Mouse (Mus musculus) MEL (cell line): ENCODE measurements around the gene St6galnac5. TPM values are rescaled to one million over a fixed set of nuclear protein-coding genes. Genes with fewer than 3 reads are reported as not detected.

Experiments used
- DNase-seq: peaks from one replicate; pipeline ENCODE4 v3.0.0; 2011; ENCODE audit warnings: low read depth, low spot score
- H3K27ac ChIP-seq: 2 replicates; pipeline ENCODE4 v1.5.1; 2012; ENCODE audit warnings: low read depth, mild to moderate bottlenecking, control low read depth, low read length, moderate library complexity; ENCODE audit not compliant: control insufficient read depth
- H3K27me3 ChIP-seq, 2 experiments: fragments of 150-350 bp in 1 of 2; sonication (generic) in 1 of 2; 2 replicates each; pipeline ENCODE4 v1.6.1; 2012; ENCODE audit warnings: low read length in 2 of 2, mild to moderate bottlenecking in 2 of 2, improper control_type of control experiment in 1 of 2, moderate library complexity in 1 of 2; ENCODE audit not compliant: insufficient read depth in 2 of 2, control insufficient read depth in 1 of 2
- H3K36me3 ChIP-seq, 2 experiments: 2 replicates each; pipeline ENCODE4 v1.6.1; 2012 to 2014; ENCODE audit warnings: low read length in 2 of 2, improper control_type of control experiment in 1 of 2, inconsistent platforms in 1 of 2, mild to moderate bottlenecking in 1 of 2; ENCODE audit not compliant: insufficient read depth in 2 of 2, control insufficient read depth in 1 of 2
- H3K4me1 ChIP-seq, 2 experiments: fragments of 150-350 bp in 1 of 2; sonication (generic) in 1 of 2; 2 replicates each; pipeline ENCODE4 v1.6.1; 2012; ENCODE audit warnings: low read length in 2 of 2, improper control_type of control experiment in 1 of 2, mild to moderate bottlenecking in 1 of 2; ENCODE audit not compliant: insufficient read depth in 2 of 2, control insufficient read depth in 1 of 2
- H3K4me3 ChIP-seq, 2 experiments: fragments of 150-350 bp in 1 of 2; sonication (generic) in 1 of 2; 2 replicates each; pipeline ENCODE4 v1.5.1; 2012; ENCODE audit warnings: low read depth in 2 of 2, low read length in 2 of 2, mild to moderate bottlenecking in 2 of 2, moderate library complexity in 2 of 2, control low read depth in 1 of 2, improper control_type of control experiment in 1 of 2; ENCODE audit not compliant: control insufficient read depth in 1 of 2, insufficient read depth in 1 of 2
- H3K79me2 ChIP-seq: 2 replicates; pipeline ENCODE4 v1.6.1; 2012; ENCODE audit warnings: mild to moderate bottlenecking, low read length, moderate library complexity; ENCODE audit not compliant: control insufficient read depth, poor library complexity, insufficient read depth
- H3K9ac ChIP-seq: 2 replicates; pipeline ENCODE4 v1.6.1; 2012; ENCODE audit warnings: low read depth, mild to moderate bottlenecking, control low read depth, low read length, moderate library complexity; ENCODE audit not compliant: control insufficient read depth, poor library complexity, severe bottlenecking
- H3K9me3 ChIP-seq: fragments of 150-350 bp; sonication (generic); replicated peaks from 2 replicates; pipeline ENCODE4 v1.6.1; 2012; ENCODE audit warnings: mild to moderate bottlenecking, low read length, improper control_type of control experiment, moderate library complexity; ENCODE audit not compliant: insufficient read depth
- BHLHE40 ChIP-seq: IDR thresholded peaks from 2 replicates; pipeline ENCODE4 v1.6.1; 2012; ENCODE audit warnings: low read depth, mild to moderate bottlenecking, inconsistent platforms, low read length, improper control_type of control experiment, borderline replicate concordance
- CTCF ChIP-seq, 3 experiments: IDR thresholded peaks in 2 of 3; conservative IDR thresholded peaks in 1 of 3; 2 replicates each; pipeline ENCODE4 v1.5.1; 2011 to 2012; ENCODE audit warnings: low read length in 3 of 3, low read depth in 2 of 3, mild to moderate bottlenecking in 2 of 3, improper control_type of control experiment in 1 of 3, inconsistent platforms in 1 of 3, mixed read lengths in 1 of 3, moderate library complexity in 1 of 3; ENCODE audit not compliant: control insufficient read depth in 1 of 3, insufficient read depth in 1 of 3, poor library complexity in 1 of 3, severe bottlenecking in 1 of 3
- ELF1 ChIP-seq: IDR thresholded peaks from 2 replicates; pipeline ENCODE4 v1.6.1; 2014; ENCODE audit warnings: low read depth, mild to moderate bottlenecking, inconsistent platforms, low read length, improper control_type of control experiment, moderate library complexity
- GATA1 ChIP-seq: IDR thresholded peaks from 2 replicates; pipeline ENCODE4 v1.6.1; 2011; ENCODE audit warnings: low read depth, low read length, improper control_type of control experiment
- HCFC1 ChIP-seq: IDR thresholded peaks from 2 replicates; pipeline ENCODE4 v1.6.1; 2012; ENCODE audit warnings: low read depth, mild to moderate bottlenecking, inconsistent platforms, low read length, improper control_type of control experiment, moderate library complexity
- KAT2A ChIP-seq: conservative IDR thresholded peaks from 2 replicates; pipeline ENCODE4 v1.6.1; 2012; ENCODE audit warnings: low read depth, low read length, improper control_type of control experiment, inconsistent platforms
- MAFK ChIP-seq: IDR thresholded peaks from 2 replicates; pipeline ENCODE4 v1.6.1; 2011; ENCODE audit warnings: low read depth, mild to moderate bottlenecking, low read length, improper control_type of control experiment, borderline replicate concordance
- MAX ChIP-seq: IDR thresholded peaks from 2 replicates; pipeline ENCODE4 v1.6.1; 2011; ENCODE audit warnings: low read length, improper control_type of control experiment
- MEF2A ChIP-seq: IDR thresholded peaks from 2 replicates; pipeline ENCODE4 v1.6.1; 2014; ENCODE audit warnings: low read depth, mild to moderate bottlenecking, inconsistent platforms, low read length, improper control_type of control experiment; ENCODE audit not compliant: poor library complexity, insufficient replicate concordance, severe bottlenecking; ENCODE audit errors: extremely low read depth
- NRF1 ChIP-seq: IDR thresholded peaks from 2 replicates; pipeline ENCODE4 v1.6.1; 2014; ENCODE audit warnings: low read depth, mild to moderate bottlenecking, inconsistent platforms, low read length, improper control_type of control experiment, moderate library complexity; ENCODE audit not compliant: poor library complexity, insufficient read depth, severe bottlenecking
- POLR2A ChIP-seq, 2 experiments: IDR thresholded peaks; 2 replicates each; pipeline ENCODE4 v1.6.1; 2011 to 2012; ENCODE audit warnings: low read length in 2 of 2, mild to moderate bottlenecking in 2 of 2, control low read depth in 1 of 2, improper control_type of control experiment in 1 of 2, low read depth in 1 of 2, moderate library complexity in 1 of 2; ENCODE audit not compliant: control insufficient read depth in 1 of 2, insufficient read depth in 1 of 2, poor library complexity in 1 of 2
- POLR2AphosphoS2 ChIP-seq: IDR thresholded peaks from 2 replicates; pipeline ENCODE4 v1.6.1; 2011; ENCODE audit warnings: low read length, improper control_type of control experiment
- RAD21 ChIP-seq: IDR thresholded peaks from 2 replicates; pipeline ENCODE4 v1.6.1; 2011; ENCODE audit warnings: mild to moderate bottlenecking, low read depth, low read length, improper control_type of control experiment
- SMC3 ChIP-seq: IDR thresholded peaks from 2 replicates; pipeline ENCODE4 v1.6.1; 2011; ENCODE audit warnings: low read depth, low read length, improper control_type of control experiment
- UBTF ChIP-seq: IDR thresholded peaks from 2 replicates; pipeline ENCODE4 v1.6.1; 2012; ENCODE audit warnings: low read depth, mild to moderate bottlenecking, inconsistent platforms, low read length, improper control_type of control experiment, moderate library complexity, borderline replicate concordance; ENCODE audit not compliant: insufficient read depth
- USF2 ChIP-seq, 2 experiments: IDR thresholded peaks; 2 replicates each; pipeline ENCODE4 v1.6.1; 2011 to 2012; ENCODE audit warnings: improper control_type of control experiment in 2 of 2, low read length in 2 of 2, borderline replicate concordance in 1 of 2, inconsistent platforms in 1 of 2, low read depth in 1 of 2, mild to moderate bottlenecking in 1 of 2; ENCODE audit not compliant: insufficient read depth in 1 of 2
- ZC3H11A ChIP-seq: IDR thresholded peaks from 2 replicates; pipeline ENCODE4 v1.6.1; 2012; ENCODE audit warnings: low read depth, mild to moderate bottlenecking, inconsistent platforms, low read length, improper control_type of control experiment
- ZKSCAN1 ChIP-seq: IDR thresholded peaks from 2 replicates; pipeline ENCODE4 v1.6.1; 2012; ENCODE audit warnings: low read depth, mild to moderate bottlenecking, inconsistent platforms, low read length, improper control_type of control experiment, moderate library complexity
- polyA plus RNA-seq, 2 experiments: library from polyadenylated mRNA; stranded (reverse) in 1 of 2; unstranded in 1 of 2; fragments of >175 nt in 1 of 2; fragments of >200 nt in 1 of 2; gene quantifications; 2 replicates each; pipeline versions ENCODE4 v1.2.1 to v1.2.4; 2012; ENCODE audit warnings: low replicate concordance in 2 of 2, low read depth in 1 of 2; ENCODE audit not compliant: insufficient read length in 2 of 2, insufficient read depth in 1 of 2, missing spikeins in 1 of 2
- total RNA-seq: library from RNA; depleted of rRNA; stranded (reverse); fragments of 300-350 nt; gene quantifications from 2 replicates; pipeline ENCODE4 v1.2.3, GENCODE M21; 2012

St6galnac5 gene
- total and polyA plus RNA-seq, 3 experiments: not detected

DNA sequence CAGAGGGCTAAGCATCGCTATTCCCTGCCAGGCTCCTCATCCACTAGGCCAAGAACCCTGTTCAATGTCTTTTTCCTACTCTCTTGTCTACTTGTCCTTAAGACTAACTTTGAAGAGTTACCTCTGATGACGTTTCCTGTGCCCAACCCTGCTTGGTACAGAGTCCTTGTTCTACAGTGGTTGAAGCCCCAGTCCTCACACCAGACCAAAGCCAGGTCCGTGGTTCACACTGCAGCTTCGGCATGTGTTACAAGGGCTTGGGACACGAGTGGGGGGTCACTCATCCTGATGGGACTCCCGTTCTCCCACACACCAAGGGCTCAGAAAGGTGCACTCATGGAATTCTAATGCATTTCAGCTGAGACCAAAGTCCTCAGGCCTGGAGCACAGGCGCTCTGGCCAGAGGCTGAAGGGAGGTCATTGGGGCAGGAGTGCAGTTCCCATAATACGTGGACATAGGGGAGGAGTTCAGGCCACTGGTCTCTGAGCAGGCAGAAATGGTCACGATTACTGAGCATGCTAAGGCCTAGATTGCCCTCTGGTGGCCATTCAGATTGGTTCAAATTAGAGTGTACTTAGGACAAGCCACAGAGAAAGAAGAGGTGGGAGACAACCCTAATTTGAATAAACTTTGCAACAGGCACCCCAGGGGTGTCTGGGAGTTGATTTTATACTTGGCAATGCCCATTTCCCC, 182.2 kb downstream of the St6galnac5 start:
- H3K9me3 ChIP-seq: no peaks in the 10 kb centered on the region
- H3K27ac ChIP-seq: no peak overlapping the region
- H3K9ac ChIP-seq: no peak overlapping the region
- no peak overlapping the region for H3K4me3 ChIP-seq
- DNase-seq: peak; percentile 67
- H3K79me2 ChIP-seq: no peaks in the 10 kb centered on the region
- no peaks in the 10 kb centered on the region for H3K36me3 ChIP-seq
- no peaks in the 10 kb centered on the region for H3K27me3 ChIP-seq
- TF ChIP-seq HCFC1 (no peak), KAT2A (no peak), NRF1 (no peak), RAD21 (peak; percentile 81), ZC3H11A (peak; percentile 72), ZKSCAN1 (no peak), ELF1 (no peak), CTCF (IDR thresholded peaks at IDR 0.05 in 2 of 3, conservative IDR thresholded peaks at IDR 0.05 in 1 of 3; ENCODE audit: control insufficient read depth in 1 of 3, insufficient read depth in 1 of 3, low read depth in 2 of 3, low read length in 3 of 3, poor library complexity in 1 of 3, severe bottlenecking in 1 of 3) (peak; percentile 59 to 73 (median 63)), USF2 (IDR thresholded peaks at IDR 0.05; ENCODE audit: borderline replicate concordance in 1 of 2, insufficient read depth in 1 of 2, low read depth in 1 of 2, low read length in 2 of 2) (no peak), SMC3 (peak; percentile 80), POLR2AphosphoS2 (no peak)
- H3K4me1 ChIP-seq: no peaks in the 10 kb centered on the region

DNA sequence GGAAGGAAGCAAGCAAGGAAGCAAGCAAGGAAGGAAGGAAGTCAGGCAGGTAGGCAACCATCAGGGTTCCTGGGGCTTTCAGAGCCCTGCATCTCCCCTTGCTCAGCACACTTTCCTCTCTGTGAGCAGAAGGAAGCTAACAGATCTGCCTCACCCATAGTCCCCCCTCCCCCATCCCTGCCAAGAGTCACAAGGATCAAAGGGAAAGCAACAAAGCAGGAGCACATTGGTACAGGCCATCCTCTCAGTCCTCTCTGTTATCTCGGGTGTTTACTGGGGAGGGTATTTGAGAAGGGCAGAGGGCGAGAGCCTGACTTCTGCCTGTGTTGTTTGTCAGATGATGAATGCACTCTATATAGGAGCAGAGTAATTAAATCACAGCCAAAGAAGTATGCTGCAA, 184.7 kb downstream of the St6galnac5 start:
- no peaks in the 10 kb centered on the region for H3K4me1 ChIP-seq
- TF ChIP-seq UBTF (no peak), BHLHE40 (no peak)
- H3K27ac ChIP-seq: no peak overlapping the region
- no peaks in the 10 kb centered on the region for H3K9me3 ChIP-seq
- no peaks in the 10 kb centered on the region for H3K27me3 ChIP-seq
- no peak overlapping the region for H3K4me3 ChIP-seq
- H3K9ac ChIP-seq: no peak overlapping the region
- no peaks in the 10 kb centered on the region for H3K79me2 ChIP-seq
- no peak for DNase-seq
- H3K36me3 ChIP-seq: no peaks in the 10 kb centered on the region

- TF ChIP-seq NRF1 (no peak), MAFK (no peak), MEF2A (no peak), MAX (no peak), POLR2A (IDR thresholded peaks at IDR 0.05; ENCODE audit: control insufficient read depth in 1 of 2, insufficient read depth in 1 of 2, low read depth in 1 of 2, low read length in 2 of 2, poor library complexity in 1 of 2) (no peak), UBTF (no peak), USF2 (IDR thresholded peaks at IDR 0.05; ENCODE audit: borderline replicate concordance in 1 of 2, insufficient read depth in 1 of 2, low read depth in 1 of 2, low read length in 2 of 2) (no peak), GATA1 (no peak)
- H3K36me3 ChIP-seq: no peaks in the 10 kb centered on the region
- H3K9me3 ChIP-seq: no peaks in the 10 kb centered on the region
- H3K27ac ChIP-seq: no peak overlapping the region
- H3K9ac ChIP-seq: no peak overlapping the region
- no peaks in the 10 kb centered on the region for H3K4me1 ChIP-seq
- no peak for DNase-seq
- no peak overlapping the region for H3K4me3 ChIP-seq
- no peaks in the 10 kb centered on the region for H3K79me2 ChIP-seq
- H3K27me3 ChIP-seq: no peaks in the 10 kb centered on the region
These were observed 185.8 kb downstream of the St6galnac5 start for GRCm38 (mm10) chr3:152796216-152796615.
